16 mouse cellular contexts compared by ENCODE assay signal in the genomic region with DNA sequence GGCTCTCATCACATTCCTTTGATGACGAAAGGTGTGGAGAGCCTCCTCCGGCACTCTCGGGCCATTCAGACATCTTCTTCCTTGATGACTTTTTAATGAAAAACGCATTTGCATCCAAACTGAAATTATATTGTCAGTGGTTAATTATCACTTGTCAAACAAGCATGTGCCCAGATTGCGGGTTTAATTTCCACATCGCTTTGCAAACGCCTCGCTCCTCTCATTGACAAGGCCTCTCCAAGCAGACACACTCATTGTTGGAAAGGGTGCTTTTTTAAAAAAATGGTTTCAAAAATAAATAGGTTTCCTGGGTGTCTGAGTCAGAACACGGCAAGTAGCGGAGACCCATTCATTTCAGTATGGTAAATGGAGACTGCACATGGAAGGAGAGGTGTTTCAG.
"Had no signal": no experiment of that assay in that cellular context is flagged by ENCODE, and none has a peak within 500 bp of the region (broad histone marks: within the 10 kb centered on the region; RNA-seq: fewer than 3 reads in every experiment).

No protein-coding gene starts in this region.

- H3K4me1 ChIP-seq: midbrain, embryonic 10.5 days; midbrain, embryonic 12.5 days; neural tube, embryonic 13.5 days; stomach, embryonic 15.5 days had no signal

- H3K36me3 ChIP-seq: midbrain, embryonic 10.5 days; midbrain, embryonic 12.5 days; neural tube, embryonic 13.5 days; neural tube, embryonic 15.5 days; stomach, embryonic 15.5 days had no signal

- H3K9me3 ChIP-seq: midbrain, embryonic 10.5 days; midbrain, embryonic 12.5 days; neural tube, embryonic 13.5 days; neural tube, embryonic 15.5 days; stomach, embryonic 15.5 days had no signal

- H3K27me3 ChIP-seq: midbrain, embryonic 12.5 days; neural tube, embryonic 13.5 days; neural tube, embryonic 15.5 days; stomach, embryonic 15.5 days had no signal

- DNase-seq: lung, adult 18-20 months; lung, embryonic 14.5 days; lung, postnatal 10 days; lung, postnatal 4 days; midbrain, embryonic 14.5 days; thymus, adult 18-20 months; thymus, postnatal 14 days; thymus, postnatal 36 days had no signal

- H3K4me3 ChIP-seq: midbrain, embryonic 10.5 days; midbrain, embryonic 12.5 days; myocyte; neural tube, embryonic 13.5 days; neural tube, embryonic 15.5 days; stomach, embryonic 15.5 days had no signal

- H3K9ac ChIP-seq: lung, embryonic 14.5 days; midbrain, embryonic 12.5 days; neural tube, embryonic 13.5 days; neural tube, embryonic 15.5 days; stomach, embryonic 15.5 days had no signal

- ATAC-seq: midbrain, embryonic 16.5 days had no signal

- H3K4me2 ChIP-seq: lung, embryonic 14.5 days; midbrain, embryonic 12.5 days; neural tube, embryonic 13.5 days; neural tube, embryonic 15.5 days; stomach, embryonic 15.5 days had no signal

- H3K27ac ChIP-seq: midbrain, embryonic 10.5 days; midbrain, embryonic 12.5 days; neural tube, embryonic 13.5 days; neural tube, embryonic 15.5 days; stomach, embryonic 15.5 days; stomach, postnatal 0 days had no signal
